Mouse (Mus musculus) erythroid progenitor cell, adult 5-6 weeks (primary cell): ENCODE results near the gene Srsf2. TPM values are rescaled to one million over a fixed set of nuclear protein-coding genes. Genes with fewer than 3 reads are reported as not detected.
"Not testable (repeated sequence)": the region's sequence is repeated elsewhere in the genome, so short reads cannot be mapped to it uniquely, and the experiment has no call there.

Experiments used
- ATAC-seq: replicated peaks from 2 replicates; pipeline ENCODE4 v1.8.0; 2016; ENCODE audit warnings: moderate number of reproducible peaks, mild to moderate bottlenecking, moderate TSS enrichment, inconsistent platforms; ENCODE audit not compliant: poor library complexity, low FRiP score, severe bottlenecking
- total RNA-seq, 2 experiments: library from RNA; stranded (forward) in 1 of 2; stranded (reverse) in 1 of 2; fragments of 150-400 nt in 1 of 2; fragments of 186-747, 209-891 nt in 1 of 2; gene quantifications; 2 replicates each; pipeline versions ENCODE4 v1.2.3 to v1.2.4; 2015 to 2017; ENCODE audit warnings: low replicate concordance in 2 of 2

Gene Srsf2
- 911 and 1,279 TPM in 2 replicates for total RNA-seq (2015; ENCODE audit: low replicate concordance)
- total RNA-seq (2017; ENCODE audit: low replicate concordance) = 284 and 388 TPM in 2 replicates

GRCm38 (mm10) chr11:116852891-116853511, at the start of gene Srsf2:
Gene Srsf2, minus strand, starts transcription at chr11:116853094.
- peak; percentile 69 for ATAC-seq

- ATAC-seq = not testable (repeated sequence)
These were observed 49.7 kb upstream of the Srsf2 start for GRCm38 (mm10) chr11:116902588-116902987.

- no peak for ATAC-seq
These were observed 46.4 kb upstream of the Srsf2 start for GRCm38 (mm10) chr11:116899247-116899646.

DNA sequence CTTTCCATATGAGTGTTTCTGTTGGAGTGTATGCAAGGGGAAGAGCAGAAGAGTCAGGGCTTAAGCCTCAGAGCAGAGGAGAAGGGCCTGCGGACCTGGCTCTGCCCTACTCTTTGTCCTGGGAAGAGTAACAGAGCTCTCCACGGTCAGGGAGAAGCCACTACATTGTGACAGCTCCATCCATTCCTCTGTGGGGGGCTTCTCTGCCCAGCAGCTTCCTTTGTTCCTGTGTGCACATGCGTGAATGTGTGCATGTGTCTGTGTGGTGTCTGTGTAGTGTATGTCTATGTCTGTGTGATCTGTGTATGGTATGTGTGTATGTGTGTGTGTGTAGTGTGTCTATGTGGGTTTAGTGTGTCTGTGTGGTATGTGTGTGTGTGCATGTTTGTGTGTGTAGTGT, 42.5 kb upstream of the Srsf2 start:
- ATAC-seq = no peak

DNA sequence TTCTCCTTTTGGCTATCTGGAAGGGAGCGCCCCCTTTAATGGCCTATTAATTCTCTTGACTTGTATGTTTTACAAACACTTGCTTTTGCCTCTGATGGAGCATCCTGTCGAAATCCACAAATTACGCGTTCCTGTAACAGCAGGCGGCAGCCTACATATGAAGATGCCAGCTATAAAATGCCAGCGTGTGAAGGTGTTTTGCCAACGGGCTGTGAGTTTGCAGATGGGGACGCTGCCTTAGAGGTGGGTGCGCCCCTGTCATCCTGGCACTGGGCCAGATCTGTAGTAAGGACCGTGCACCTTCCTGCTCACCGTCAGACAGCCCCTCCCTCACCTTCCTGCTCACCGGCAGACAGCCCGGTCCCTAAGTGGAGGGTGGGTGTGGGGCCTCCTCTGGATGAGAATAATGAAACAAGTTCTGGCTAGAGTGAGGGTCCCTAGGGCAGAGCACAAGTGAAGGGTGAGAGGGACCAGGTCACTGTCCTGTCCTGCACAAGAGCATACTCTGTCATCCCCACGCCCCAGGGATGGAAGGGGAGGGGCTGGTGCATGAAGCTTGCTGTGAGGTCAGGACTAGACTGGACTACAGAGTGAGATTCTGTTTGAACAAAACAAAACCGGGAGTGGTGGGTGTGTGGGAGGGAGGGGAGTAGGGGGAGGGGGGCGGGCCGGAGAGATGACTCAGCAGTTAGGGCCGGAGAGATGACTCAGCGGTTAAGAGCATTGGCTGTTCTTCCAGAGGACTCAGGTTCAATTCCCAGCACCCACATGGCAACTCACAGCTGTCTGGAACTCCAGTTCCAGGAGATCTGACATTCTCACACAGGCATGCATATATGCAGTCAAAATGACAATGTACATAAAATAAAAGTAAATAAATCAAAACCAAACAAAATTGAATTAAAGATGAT, 40.9 kb upstream of the Srsf2 start:
- ATAC-seq = no peak

DNA sequence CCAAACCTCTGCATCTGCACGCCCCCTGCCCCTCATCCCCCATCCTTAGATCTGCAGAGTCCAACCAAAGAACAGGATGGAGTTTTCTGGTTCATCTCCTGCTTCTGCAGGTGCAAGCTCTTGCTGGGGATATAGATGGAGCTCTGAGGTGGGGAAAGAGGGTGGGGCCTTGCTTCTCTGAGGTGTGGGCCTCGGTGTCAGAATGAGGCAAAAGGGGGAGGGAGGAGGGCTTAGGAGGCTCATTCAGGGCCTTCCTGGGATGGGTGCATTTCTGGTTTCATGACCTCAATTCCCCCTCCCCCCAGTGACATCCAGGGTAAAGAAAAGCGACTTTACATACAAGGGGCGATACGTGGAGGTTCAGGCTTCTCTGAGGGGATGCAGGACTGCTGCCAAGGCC, 34.2 kb upstream of the Srsf2 start:
- ATAC-seq = no peak

- ATAC-seq = peak; percentile 71
These were observed 32.6 kb upstream of the Srsf2 start for GRCm38 (mm10) chr11:116885275-116886151.

DNA sequence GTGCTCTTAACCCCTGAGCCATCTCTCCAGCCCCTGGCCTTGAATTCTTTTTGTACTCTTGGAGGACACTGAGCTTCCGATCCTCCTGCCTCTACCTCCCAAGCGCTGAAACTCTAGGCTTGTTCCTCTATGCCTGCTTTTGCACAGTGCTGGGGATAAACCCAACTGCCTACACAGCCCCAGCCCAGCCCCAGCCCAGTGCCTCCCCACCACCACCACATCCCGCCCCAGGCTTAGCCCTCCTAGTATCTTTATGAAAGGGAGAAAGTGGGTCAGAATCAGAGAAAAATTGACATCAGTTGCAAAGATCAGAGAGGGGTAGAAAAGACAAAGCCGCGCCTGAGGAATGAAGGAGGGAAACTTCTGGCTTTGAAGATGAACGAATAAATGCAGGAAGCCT, 31.2 kb upstream of the Srsf2 start:
- no peak for ATAC-seq

DNA sequence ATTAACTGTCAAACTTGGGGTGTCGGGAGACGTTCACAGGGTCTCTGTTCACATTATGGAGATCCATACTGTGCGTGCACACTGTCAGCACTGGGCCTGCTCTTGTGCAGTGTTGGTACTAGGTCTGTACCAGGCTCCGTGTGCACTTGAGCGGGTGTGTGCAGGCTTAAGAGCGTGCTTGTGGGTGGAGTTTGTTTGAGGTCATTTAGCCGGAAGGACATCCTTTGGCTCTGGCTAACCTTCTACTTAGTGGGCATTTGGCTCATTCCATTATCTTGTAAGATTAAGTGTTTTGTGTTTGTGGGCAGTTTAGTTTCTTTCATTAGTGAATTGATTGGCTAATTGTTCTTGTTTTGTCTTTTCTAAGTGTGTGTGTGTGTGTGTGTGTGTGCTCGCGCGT, 29.6 kb upstream of the Srsf2 start:
- ATAC-seq = no peak

- no peak for ATAC-seq
These were observed 28.5 kb upstream of the Srsf2 start for GRCm38 (mm10) chr11:116881440-116881839.

DNA sequence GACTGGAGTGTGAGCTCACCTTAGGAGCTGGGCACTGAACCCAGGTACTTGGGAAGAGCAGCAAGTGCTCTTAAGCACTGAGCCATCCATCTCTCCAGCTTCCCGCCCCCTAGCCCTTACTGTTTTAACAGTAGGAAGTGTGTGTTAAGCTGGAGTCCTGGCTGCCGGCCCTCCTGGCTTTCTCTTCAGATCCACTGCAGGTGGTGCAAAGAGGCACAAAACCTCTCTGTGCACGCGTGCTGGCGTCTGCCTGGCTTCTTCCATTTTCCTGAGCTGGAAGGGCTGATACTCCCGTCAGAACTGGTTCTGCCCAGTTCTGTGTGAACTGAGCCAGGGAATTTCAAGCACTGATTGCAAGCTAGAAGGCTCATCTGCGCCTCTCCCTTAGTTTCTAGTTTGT, 27.9 kb upstream of the Srsf2 start:
- no peak for ATAC-seq

GRCm38 (mm10) chr11:116878454-116878853, 25.6 kb upstream of the Srsf2 start:
- no peak for ATAC-seq

DNA sequence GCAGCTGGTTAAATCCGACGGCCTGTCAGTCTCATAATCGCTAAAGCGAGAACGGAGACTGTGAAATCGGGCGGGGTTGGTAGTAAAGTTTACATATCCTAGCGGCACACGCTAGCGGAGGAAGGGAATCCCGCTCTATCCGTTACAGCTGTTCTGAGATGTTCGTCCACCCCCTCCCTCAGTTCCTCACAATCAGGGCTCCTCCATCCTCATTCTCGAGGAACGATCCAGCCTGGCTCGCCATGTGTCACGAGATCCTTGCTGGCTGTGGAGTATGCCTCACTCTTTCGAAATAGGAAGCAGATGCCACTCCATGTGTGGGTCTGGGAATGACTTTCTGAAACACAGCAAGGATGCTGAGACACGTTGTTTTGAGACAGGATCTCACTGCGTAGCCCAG, 21.1 kb upstream of the Srsf2 start:
- ATAC-seq = no peak

DNA sequence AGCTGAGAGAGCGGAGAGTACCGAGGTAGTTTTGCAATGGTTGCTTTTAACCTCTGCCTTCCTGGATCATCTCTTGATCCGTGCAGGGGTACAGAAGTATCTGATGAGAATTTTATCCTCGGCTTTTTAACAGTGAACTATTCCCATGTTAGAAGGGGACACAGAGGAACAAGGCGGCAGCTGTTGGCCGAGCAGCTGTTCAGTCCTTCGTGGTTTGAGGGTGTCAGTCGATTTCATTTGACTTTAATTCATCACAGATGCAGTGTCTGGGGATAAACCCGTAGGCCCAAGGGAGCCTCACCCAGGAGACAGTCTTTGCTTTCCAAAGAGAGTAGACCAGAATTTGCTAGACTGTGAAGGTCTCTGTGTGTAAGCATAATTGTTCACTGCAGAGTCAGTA, 18.6 kb upstream of the Srsf2 start:
- ATAC-seq = no peak

- ATAC-seq = no peak
These were observed 16.7 kb upstream of the Srsf2 start for GRCm38 (mm10) chr11:116869641-116870040.

- no peak for ATAC-seq
These were observed 16.3 kb upstream of the Srsf2 start for GRCm38 (mm10) chr11:116869223-116869622.

GRCm38 (mm10) chr11:116868129-116868528, 15.2 kb upstream of the Srsf2 start:
- no peak for ATAC-seq

DNA sequence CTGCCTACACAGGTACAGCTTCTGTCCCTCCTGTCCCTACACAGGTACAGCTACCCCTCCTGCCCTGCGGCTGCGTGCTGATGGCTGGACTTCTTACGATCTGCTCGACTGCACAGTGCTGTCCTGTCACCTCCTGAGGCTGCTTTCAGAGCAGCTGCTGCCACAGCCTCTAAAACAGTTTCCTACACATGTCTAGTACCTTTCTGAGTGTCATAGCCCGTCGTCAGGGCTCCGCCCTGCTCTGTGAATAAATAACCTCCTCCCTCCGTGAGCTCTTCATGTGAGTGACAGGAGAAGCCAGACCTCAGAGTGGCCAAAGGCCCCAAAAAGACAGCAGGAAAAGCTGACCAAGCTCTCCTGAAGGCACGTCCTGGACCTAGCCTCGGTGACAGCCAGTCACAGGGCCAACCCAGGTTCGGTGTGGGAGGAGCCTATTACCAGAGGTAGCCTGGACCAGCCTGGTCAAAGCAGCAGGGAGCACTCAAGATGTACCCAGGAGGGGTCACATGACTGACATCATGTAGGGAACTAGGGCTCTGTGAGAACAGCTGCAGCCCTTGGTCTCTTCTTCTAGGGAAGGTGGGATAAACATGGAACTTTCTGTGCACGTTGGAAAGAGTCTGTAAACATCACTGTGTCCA, 13.2 kb upstream of the Srsf2 start:
- ATAC-seq = no peak

GRCm38 (mm10) chr11:116864444-116864843, 11.6 kb upstream of the Srsf2 start:
- ATAC-seq = no peak
